Mouse (Mus musculus) CH12.LX (cell line): ENCODE measurements around the gene Rad21l. TPM values are rescaled to one million over a fixed set of nuclear protein-coding genes. Genes with fewer than 3 reads are reported as not detected.
A peak's percentile ranks its signal among the peaks of the same experiment; 100 is the strongest.

ENCODE experiments used
- DNase-seq: peaks from one replicate; pipeline ENCODE4 v3.0.0-alpha.2; 2013; ENCODE audit errors: extremely low read depth
- H3K27ac ChIP-seq: 2 replicates; pipeline ENCODE4 v1.5.1; 2012; ENCODE audit warnings: low read depth, mild to moderate bottlenecking, control low read depth, moderate library complexity; ENCODE audit not compliant: insufficient read depth
- H3K27me3 ChIP-seq: replicated peaks from 2 replicates; pipeline ENCODE3; 2012; ENCODE audit warnings: inconsistent platforms
- H3K36me3 ChIP-seq, 2 experiments: replicated peaks in 1 of 2; 2 replicates each; pipeline versions ENCODE3 to v1.6.1; 2012; ENCODE audit warnings: inconsistent platforms in 1 of 2, low read length in 1 of 2, mild to moderate bottlenecking in 1 of 2, mixed read lengths in 1 of 2, moderate library complexity in 1 of 2; ENCODE audit not compliant: control insufficient read depth in 1 of 2, insufficient read depth in 1 of 2
- H3K4me1 ChIP-seq, 2 experiments: 2 replicates each; pipeline ENCODE4 v1.6.1; 2012; ENCODE audit warnings: inconsistent platforms in 1 of 2, moderate library complexity in 1 of 2; ENCODE audit not compliant: insufficient read depth in 2 of 2, control insufficient read depth in 1 of 2
- H3K4me2 ChIP-seq: 2 replicates; pipeline ENCODE4 v1.6.1; 2012; ENCODE audit warnings: low read depth, mild to moderate bottlenecking, control low read depth; ENCODE audit not compliant: poor library complexity, insufficient read depth, severe bottlenecking
- H3K4me3 ChIP-seq, 3 experiments: fragments of 150-350 bp in 1 of 3; sonication (generic) in 1 of 3; replicated peaks in 1 of 3; 2 replicates each; pipeline versions ENCODE3 to v1.5.1; 2011 to 2012; ENCODE audit warnings: low read depth in 2 of 3, low read length in 2 of 3, mild to moderate bottlenecking in 2 of 3, moderate library complexity in 2 of 3, control low read depth in 1 of 3, improper control_type of control experiment in 1 of 3, inconsistent platforms in 1 of 3, mixed read lengths in 1 of 3; ENCODE audit not compliant: poor library complexity in 1 of 3
- H3K79me2 ChIP-seq: replicated peaks from 2 replicates; pipeline ENCODE4 v1.6.1; 2012; ENCODE audit warnings: mild to moderate bottlenecking, moderate library complexity; ENCODE audit not compliant: control insufficient read depth, poor library complexity, insufficient read depth, severe bottlenecking; ENCODE audit errors: extremely low read depth
- H3K9ac ChIP-seq: 2 replicates; pipeline ENCODE4 v1.6.1; 2012; ENCODE audit warnings: low read depth, mild to moderate bottlenecking, control low read depth, moderate library complexity; ENCODE audit not compliant: insufficient read depth
- H3K9me3 ChIP-seq: replicated peaks from 2 replicates; pipeline ENCODE3; 2012; ENCODE audit warnings: low read length, inconsistent platforms, mixed read lengths
- CHD2 ChIP-seq: IDR thresholded peaks from 2 replicates; pipeline ENCODE4 v1.6.1; 2011; ENCODE audit warnings: low read length, improper control_type of control experiment
- ELF1 ChIP-seq: IDR thresholded peaks from 2 replicates; pipeline ENCODE4 v1.6.1; 2014; ENCODE audit warnings: low read depth, mild to moderate bottlenecking, inconsistent platforms, low read length, improper control_type of control experiment
- EP300 ChIP-seq: IDR thresholded peaks from 2 replicates; pipeline ENCODE4 v1.6.1; 2011; ENCODE audit warnings: low read length, improper control_type of control experiment
- GABPA ChIP-seq: IDR thresholded peaks from 2 replicates; pipeline ENCODE4 v1.6.1; 2012; ENCODE audit warnings: low read depth, low read length, improper control_type of control experiment, inconsistent platforms; ENCODE audit not compliant: insufficient replicate concordance
- JUND ChIP-seq: conservative IDR thresholded peaks from 2 replicates; pipeline ENCODE4 v1.6.1; 2011; ENCODE audit warnings: low read depth, low read length, improper control_type of control experiment
- MEF2A ChIP-seq: IDR thresholded peaks from 2 replicates; pipeline ENCODE4 v1.6.1; 2014; ENCODE audit warnings: low read depth, mild to moderate bottlenecking, inconsistent platforms, low read length, improper control_type of control experiment, borderline replicate concordance
- MXI1 ChIP-seq: IDR thresholded peaks from 2 replicates; pipeline ENCODE4 v1.6.1; 2011; ENCODE audit warnings: mild to moderate bottlenecking, low read depth, low read length, improper control_type of control experiment
- MYC ChIP-seq: IDR thresholded peaks from 2 replicates; pipeline ENCODE4 v1.6.1; 2011; ENCODE audit warnings: low read depth, mild to moderate bottlenecking, improper control_type of control experiment, low read length
- NELFE ChIP-seq: IDR thresholded peaks from 2 replicates; pipeline ENCODE4 v1.6.1; 2011; ENCODE audit warnings: low read depth, low read length, improper control_type of control experiment
- PAX5 ChIP-seq: IDR thresholded peaks from 2 replicates; pipeline ENCODE4 v1.6.1; 2012; ENCODE audit warnings: low read length, inconsistent platforms, mixed read lengths
- POLR2A ChIP-seq: IDR thresholded peaks from 2 replicates; pipeline ENCODE4 v1.6.1; 2011; ENCODE audit warnings: low read depth, mild to moderate bottlenecking, improper control_type of control experiment, low read length
- POLR2AphosphoS2 ChIP-seq: IDR thresholded peaks from 2 replicates; pipeline ENCODE4 v1.6.1; 2011; ENCODE audit warnings: low read depth, low read length, improper control_type of control experiment
- RCOR1 ChIP-seq: conservative IDR thresholded peaks from 2 replicates; pipeline ENCODE4 v1.6.1; 2012; ENCODE audit warnings: low read depth, mild to moderate bottlenecking, inconsistent platforms, low read length, improper control_type of control experiment
- SIN3A ChIP-seq: IDR thresholded peaks from 2 replicates; pipeline ENCODE4 v1.6.1; 2012; ENCODE audit warnings: low read length, improper control_type of control experiment, inconsistent platforms
- USF1 ChIP-seq: IDR thresholded peaks from 2 replicates; pipeline ENCODE4 v1.6.1; 2014; ENCODE audit warnings: low read depth, mild to moderate bottlenecking, inconsistent platforms, low read length, improper control_type of control experiment
- ZNF384 ChIP-seq: IDR thresholded peaks from 2 replicates; pipeline ENCODE4 v1.6.1; 2012; ENCODE audit warnings: low read depth, low read length, improper control_type of control experiment, inconsistent platforms
- dilution Hi-C: fragments of 300-500 bp; cut with MboI; formaldehyde crosslinking; loops from 2 replicates; pipeline ENCODE4 v1.14.3; 2020; ENCODE audit warnings: low sequenced_read_pairs; ENCODE audit not compliant: extremely low pct_unique_long_range_greater_than_20kb, extremely low pct_ligation_motif_present
- in situ Hi-C: fragments of 300-500 bp; cut with MboI; formaldehyde crosslinking; loops from 3 replicates; pipeline ENCODE4 v1.14.3; 2019; ENCODE audit warnings: low sequenced_read_pairs, low pct_ligation_motif_present, low pct_unique_long_range_greater_than_20kb, mixed read lengths
- polyA plus RNA-seq: library from polyadenylated mRNA; unstranded; fragments of >175 nt; gene quantifications from 2 replicates; pipeline ENCODE4 v1.2.1, GENCODE M21; 2012; ENCODE audit warnings: low read depth; ENCODE audit not compliant: insufficient read length
- total RNA-seq, 2 experiments: library from RNA; depleted of rRNA; stranded (reverse); fragments of 300-350 nt in 1 of 2; fragments of >200 nt in 1 of 2; gene quantifications; 2 replicates each; pipeline ENCODE4 v1.2.3; 2012 to 2014

Rad21l gene
- total and polyA plus RNA-seq, 3 experiments = not detected

DNA sequence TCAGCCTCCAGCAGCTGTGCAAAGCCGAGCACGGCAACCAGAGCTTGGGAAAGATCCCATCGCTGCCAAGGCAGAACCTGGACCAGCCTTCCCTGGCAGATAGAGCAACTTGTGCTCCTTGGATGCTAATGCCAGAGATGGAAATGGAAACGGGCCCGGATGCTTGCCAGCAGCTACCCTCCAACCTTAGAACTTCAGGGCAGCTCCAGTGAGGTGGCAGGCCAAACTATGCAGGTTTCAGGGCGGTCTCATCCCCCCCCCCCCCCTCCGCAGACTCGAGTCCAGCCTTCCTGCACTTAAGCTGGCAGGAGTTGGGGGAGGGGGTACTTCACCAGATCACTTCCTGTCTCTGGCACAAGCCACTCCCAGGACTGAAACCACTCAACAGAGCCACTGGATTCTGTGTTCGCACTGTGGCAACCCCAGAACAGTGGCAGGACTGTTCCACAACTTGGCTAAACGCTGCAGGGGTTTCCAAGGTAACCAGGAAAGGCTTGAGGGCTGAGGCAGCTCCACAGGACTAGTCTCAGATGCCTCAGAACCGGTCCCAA is 62.8 kb downstream of the Rad21l start:
- no peaks in the 10 kb centered on the region for H3K79me2 ChIP-seq
- H3K36me3 ChIP-seq = no peaks in the 10 kb centered on the region
- peaks cover 0 to 4% of the 10 kb centered on the region in 2 experiments; a peak in 2 of 4 replicates for H3K4me1 ChIP-seq
- dilution Hi-C loops (no loop called here), in situ Hi-C loops (no loop called here)
- peak; percentile 1 for DNase-seq
- H3K9me3 ChIP-seq = no peaks in the 10 kb centered on the region
- H3K27ac ChIP-seq = no peak overlapping the region
- H3K4me3 ChIP-seq = no peak overlapping the region
- no peak overlapping the region for H3K4me2 ChIP-seq
- peaks cover 86% of the 10 kb centered on the region for H3K27me3 ChIP-seq
- H3K9ac ChIP-seq = no peak overlapping the region
- TF ChIP-seq ELF1 (peak; percentile 61; the same call in 1 of the 2 replicates), EP300 (no peak), CHD2 (peak; percentile 21; the same call in 1 of the 2 replicates)

DNA sequence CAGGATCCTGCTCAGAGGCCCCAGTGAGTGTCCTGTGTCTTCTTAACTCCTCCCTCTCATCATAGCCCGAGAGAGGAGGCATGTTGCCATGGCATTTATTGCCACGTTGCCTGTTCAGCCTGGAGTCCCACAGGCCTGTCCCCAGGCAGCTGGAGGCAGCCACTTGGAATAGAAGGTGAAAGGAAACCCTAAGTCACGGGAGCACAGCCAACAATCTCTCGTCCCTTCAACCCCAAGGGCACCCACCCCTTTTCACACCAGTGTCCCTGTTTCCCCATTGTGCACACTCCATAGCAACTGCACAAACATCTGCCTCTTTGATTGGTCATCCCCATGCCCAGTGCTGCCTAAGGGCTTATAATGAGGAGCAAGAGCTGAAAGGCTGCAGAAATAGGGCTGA is 64.7 kb downstream of the Rad21l start:
- no peak overlapping the region for H3K9ac ChIP-seq
- no peak for TF ChIP-seq MYC
- TF ChIP-seq ZNF384 = no peak
- no peak for TF ChIP-seq ELF1
- no peak for TF ChIP-seq GABPA
- TF ChIP-seq MXI1 = no peak
- TF ChIP-seq RCOR1 = no peak
- TF ChIP-seq POLR2AphosphoS2 = no peak
- no peak for TF ChIP-seq SIN3A
- TF ChIP-seq PAX5 = no peak
- no peak for TF ChIP-seq POLR2A
- TF ChIP-seq NELFE = no peak
- TF ChIP-seq JUND = no peak
- TF ChIP-seq CHD2 = no peak
- no peak for TF ChIP-seq MEF2A
- no peak for TF ChIP-seq USF1
- peaks cover 0 to 4% of the 10 kb centered on the region in 2 experiments; a peak in 1 of 4 replicates for H3K4me1 ChIP-seq
- no peak overlapping the region for H3K4me3 ChIP-seq
- H3K9me3 ChIP-seq = no peaks in the 10 kb centered on the region
- H3K4me2 ChIP-seq = no peak overlapping the region
- dilution Hi-C loops = no loop called here
- H3K27ac ChIP-seq = no peak overlapping the region
- no peaks in the 10 kb centered on the region for H3K36me3 ChIP-seq
- peaks cover 89% of the 10 kb centered on the region for H3K27me3 ChIP-seq
- in situ Hi-C loops = no loop called here
- H3K79me2 ChIP-seq = no peaks in the 10 kb centered on the region
- DNase-seq = no peak
